Mouse (Mus musculus) right cerebral cortex, postnatal 36 days (tissue): ENCODE measurements around the gene Mcrs1.
"Not testable (repeated sequence)": the region's sequence is repeated elsewhere in the genome, so short reads cannot be mapped to it uniquely, and the experiment has no call there.

Experiments used
- DNase-seq, 2 experiments: peaks; one replicate each; pipeline ENCODE4 v3.0.0; 2022; ENCODE audit warnings: low spot score in 2 of 2, mixed read lengths in 1 of 2

The Mcrs1 gene

GRCm38 (mm10) chr15:99251111-99251510 is 650 bp downstream of the Mcrs1 start:
- DNase-seq, result not testable (repeated sequence)

GRCm38 (mm10) chr15:99249938-99250337 is 1.8 kb downstream of the Mcrs1 start:
- no peak for DNase-seq

- peak; percentile 80 to 88 for DNase-seq
Observed at GRCm38 (mm10) chr15:99248972-99249371, 2.8 kb downstream of the Mcrs1 start.

- DNase-seq, result not testable (repeated sequence)
Observed at GRCm38 (mm10) chr15:99246736-99247135, 5.0 kb downstream of the Mcrs1 start.

GRCm38 (mm10) chr15:99242045-99242444 is 9.7 kb downstream of the Mcrs1 start:
- no peak for DNase-seq

GRCm38 (mm10) chr15:99241249-99241648 is 10.5 kb downstream of the Mcrs1 start:
- no peak for DNase-seq

GRCm38 (mm10) chr15:99240129-99240528 is 11.6 kb downstream of the Mcrs1 start:
- DNase-seq, result no peak

GRCm38 (mm10) chr15:99238006-99238405 is 13.8 kb downstream of the Mcrs1 start:
- DNase-seq, result no peak

GRCm38 (mm10) chr15:99234326-99235010 is 17.3 kb downstream of the Mcrs1 start:
- no peak for DNase-seq

GRCm38 (mm10) chr15:99233719-99234118 is 18.0 kb downstream of the Mcrs1 start:
- no peak for DNase-seq

- DNase-seq, result no peak
Observed at GRCm38 (mm10) chr15:99231998-99232397, 19.8 kb downstream of the Mcrs1 start.

- DNase-seq, result no peak
Observed at GRCm38 (mm10) chr15:99226090-99226489, 25.7 kb downstream of the Mcrs1 start.

- DNase-seq, result peak; percentile 60 to 62
Observed at GRCm38 (mm10) chr15:99225081-99225810, 26.5 kb downstream of the Mcrs1 start.

GRCm38 (mm10) chr15:99224208-99224911 is 27.4 kb downstream of the Mcrs1 start, which contains the start of gene Kcnh3:
Gene Kcnh3, plus strand, starts transcription at chr15:99224861.
- peak; percentile 74 to 75 for DNase-seq

GRCm38 (mm10) chr15:99223585-99224207 is 28.1 kb downstream of the Mcrs1 start:
- DNase-seq, result peak; percentile 65 to 85

GRCm38 (mm10) chr15:99222794-99223584 is 28.8 kb downstream of the Mcrs1 start:
- DNase-seq, result no peak

GRCm38 (mm10) chr15:99221315-99221952 is 30.3 kb downstream of the Mcrs1 start:
- DNase-seq, result peak in 1 of 2 experiments; percentile 47

GRCm38 (mm10) chr15:99217630-99218029 is 34.1 kb downstream of the Mcrs1 start:
- DNase-seq, result no peak

- DNase-seq, result no peak
Observed at GRCm38 (mm10) chr15:99215741-99216463, 35.9 kb downstream of the Mcrs1 start.

GRCm38 (mm10) chr15:99214941-99215340 is 36.8 kb downstream of the Mcrs1 start:
- DNase-seq, result no peak
